Mouse (Mus musculus) myocyte (in vitro differentiated cells): ENCODE measurements around the gene Krtap11-1.

ENCODE experiments used
- CEBPB ChIP-seq: IDR thresholded peaks from 2 replicates; pipeline ENCODE4 v1.6.1; 2011; ENCODE audit warnings: mild to moderate bottlenecking, moderate library complexity; ENCODE audit not compliant: poor library complexity, insufficient read depth, severe bottlenecking
- MAX ChIP-seq: IDR thresholded peaks from one replicate; pipeline ENCODE4 v1.6.1; 2011; ENCODE audit warnings: low read depth, mild to moderate bottlenecking, control low read depth
- POLR2A ChIP-seq: IDR thresholded peaks from one replicate; pipeline ENCODE4 v1.6.1; 2011; ENCODE audit warnings: low read depth, mild to moderate bottlenecking, control low read depth, moderate library complexity; ENCODE audit not compliant: insufficient read length
- POLR2AphosphoS2 ChIP-seq: IDR thresholded peaks from one replicate; pipeline ENCODE4 v1.6.1; 2011; ENCODE audit warnings: low read depth, control low read depth; ENCODE audit not compliant: insufficient read length
- TCF12 ChIP-seq: IDR thresholded peaks from one replicate; pipeline ENCODE4 v1.6.1; 2011; ENCODE audit warnings: mild to moderate bottlenecking, control low read depth; ENCODE audit not compliant: poor library complexity, insufficient read depth, severe bottlenecking
- TCF3 ChIP-seq: IDR thresholded peaks from one replicate; pipeline ENCODE4 v1.6.1; 2011; ENCODE audit warnings: low read depth, control low read depth; ENCODE audit not compliant: insufficient read length
- USF1 ChIP-seq: IDR thresholded peaks from one replicate; pipeline ENCODE4 v1.6.1; 2011; ENCODE audit warnings: low read depth, mild to moderate bottlenecking, control low read depth, moderate library complexity

DNA sequence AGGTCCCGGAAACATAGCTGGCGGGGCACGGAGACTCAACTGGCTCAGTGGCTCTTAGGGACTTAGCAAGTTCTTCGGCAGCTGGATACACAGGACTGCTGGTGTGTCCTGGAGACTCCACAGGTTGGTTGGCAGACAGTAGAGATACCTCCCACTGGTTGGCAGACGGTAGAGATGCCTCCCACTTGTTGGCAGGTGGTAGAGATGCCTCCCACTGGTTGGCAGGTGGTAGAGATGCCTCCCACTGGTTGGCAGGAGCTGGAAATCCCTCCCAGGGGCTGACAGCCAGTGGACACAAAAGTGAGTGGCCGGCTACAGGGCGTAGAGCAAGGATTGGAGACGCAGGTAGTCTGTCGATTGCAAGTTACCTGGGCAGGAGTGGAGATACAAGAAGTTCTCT, 467 bp downstream of the Krtap11-1 start:
- no peak for TF ChIP-seq POLR2A
- no peak for TF ChIP-seq TCF3
- TF ChIP-seq USF1 = no peak
- TF ChIP-seq TCF12 = no peak
- no peak for TF ChIP-seq MAX
- TF ChIP-seq POLR2AphosphoS2 = no peak
- TF ChIP-seq CEBPB = no peak
